Mouse (Mus musculus): ENCODE data around the gene Lrrfip1.

Lrrfip1 gene

DNA sequence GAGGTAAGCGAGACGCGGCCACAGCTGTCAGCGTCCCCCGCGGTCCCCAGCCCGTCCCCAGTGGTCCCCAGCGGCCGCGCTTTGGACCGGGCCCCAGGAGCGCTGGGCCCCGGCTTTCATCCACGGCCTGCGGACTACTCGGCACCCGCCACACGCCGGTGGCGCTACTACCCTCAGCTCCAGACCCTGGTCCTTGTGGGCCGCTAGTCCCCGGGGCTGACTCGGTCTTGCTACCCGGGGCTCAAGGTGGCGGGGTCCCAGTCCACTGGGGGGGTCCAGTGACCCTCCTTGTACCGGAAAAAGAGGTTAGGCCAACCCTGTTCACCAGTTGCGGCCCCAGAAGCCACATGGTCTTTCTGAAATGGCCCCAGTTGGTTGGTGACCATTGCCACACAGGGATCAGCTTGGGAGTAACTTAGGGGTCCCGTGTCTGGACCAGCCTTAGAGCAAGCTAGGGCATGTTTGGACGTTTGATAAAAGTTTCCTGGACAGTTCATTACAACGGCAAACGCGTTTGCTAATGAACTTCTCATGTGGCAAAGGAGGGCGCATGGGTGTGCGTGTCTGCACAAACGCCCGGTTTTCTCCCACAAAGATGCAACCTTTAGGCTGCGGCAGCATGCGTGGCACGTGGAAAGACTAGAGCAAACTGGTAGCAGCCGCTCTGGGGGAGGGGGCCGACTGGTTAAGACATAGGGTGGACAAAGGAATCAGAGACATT lies 514 bp downstream of the Lrrfip1 start:
- no peak for DNase-seq

DNA sequence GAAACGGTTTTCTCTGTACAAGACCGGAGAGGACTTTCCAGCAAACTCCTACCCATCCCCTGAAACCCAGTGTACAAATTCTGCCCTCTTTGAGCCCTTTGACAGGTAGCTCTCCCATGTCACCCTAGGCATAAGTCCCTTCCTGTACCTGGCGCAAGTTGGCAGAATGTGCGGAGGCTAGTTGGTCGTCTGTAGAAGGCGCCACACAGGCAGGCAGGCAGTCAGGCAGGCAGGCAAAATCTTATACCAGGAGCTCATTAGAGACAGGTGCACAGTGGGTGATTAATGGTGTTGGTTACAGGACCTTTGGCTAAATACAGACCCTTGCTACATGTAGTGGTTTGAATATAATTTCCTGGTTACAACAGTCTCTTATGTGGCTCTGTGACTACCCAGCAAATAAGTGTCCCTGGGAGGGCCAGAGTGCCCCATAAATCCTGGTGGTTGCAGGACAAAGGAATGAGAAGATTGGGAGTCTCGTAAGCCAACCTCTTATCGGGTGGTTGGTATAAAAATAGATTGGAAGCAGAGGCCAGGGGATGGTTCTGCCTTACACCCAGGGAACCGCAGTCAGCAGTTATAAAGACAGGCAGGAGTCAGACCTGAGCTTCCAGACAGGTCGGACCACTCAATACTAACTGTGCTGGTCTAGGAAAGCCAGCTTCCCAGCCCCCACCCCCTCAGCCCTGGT lies 1.5 kb downstream of the Lrrfip1 start:
- no peak for DNase-seq

DNA sequence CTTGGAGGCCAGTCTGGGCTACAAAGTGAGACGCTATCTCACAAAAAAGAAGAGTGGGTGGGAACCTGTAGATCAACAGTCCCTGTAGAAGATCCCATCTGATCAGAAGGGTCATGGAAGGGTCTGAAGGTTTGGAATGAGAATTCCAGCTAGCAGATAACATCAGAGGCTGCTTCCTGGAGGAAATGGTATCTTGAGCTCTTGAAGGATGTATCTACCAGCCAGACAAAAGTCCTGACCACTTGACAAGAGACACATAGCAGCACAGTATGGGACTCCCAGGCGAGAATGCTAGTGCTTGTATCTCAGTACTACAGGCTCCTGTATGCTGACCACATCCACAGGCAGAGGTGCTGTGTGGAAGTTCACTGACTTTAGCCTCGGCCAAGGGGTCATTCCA lies 2.6 kb downstream of the Lrrfip1 start:
- DNase-seq, result no peak

DNA sequence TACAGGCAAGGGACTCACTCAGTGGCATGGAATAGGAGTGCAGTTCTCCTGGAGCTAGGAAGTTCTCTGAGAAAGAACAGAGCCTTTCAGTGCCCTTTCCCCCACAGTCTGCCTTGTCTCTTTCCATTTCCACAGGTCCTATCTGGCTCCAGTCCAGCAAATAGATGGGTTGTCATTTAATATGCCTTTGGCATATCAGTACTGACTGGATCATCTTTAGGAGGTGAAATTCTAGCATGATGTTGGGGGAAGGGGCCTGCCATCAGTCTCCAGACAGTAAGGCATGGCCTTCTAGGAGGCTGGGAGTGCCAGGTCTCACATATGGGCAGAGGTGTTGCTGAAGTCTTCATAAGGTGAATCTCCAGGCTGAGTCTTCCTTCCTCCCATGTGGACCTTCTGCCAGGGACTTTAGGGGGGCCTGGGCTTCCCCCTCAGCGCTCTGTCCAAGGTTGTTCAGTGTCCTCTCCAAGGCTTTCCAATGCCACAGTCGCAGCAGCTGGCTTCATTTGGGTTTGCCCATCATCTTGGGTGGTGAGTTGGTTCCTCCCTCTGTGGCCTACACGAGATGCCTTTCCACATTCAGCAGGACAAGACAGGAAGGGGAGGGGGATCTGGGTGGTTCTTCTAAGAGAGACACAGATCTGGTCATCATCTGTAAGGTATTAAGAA lies 3.5 kb downstream of the Lrrfip1 start:
- DNase-seq, result no peak

DNA sequence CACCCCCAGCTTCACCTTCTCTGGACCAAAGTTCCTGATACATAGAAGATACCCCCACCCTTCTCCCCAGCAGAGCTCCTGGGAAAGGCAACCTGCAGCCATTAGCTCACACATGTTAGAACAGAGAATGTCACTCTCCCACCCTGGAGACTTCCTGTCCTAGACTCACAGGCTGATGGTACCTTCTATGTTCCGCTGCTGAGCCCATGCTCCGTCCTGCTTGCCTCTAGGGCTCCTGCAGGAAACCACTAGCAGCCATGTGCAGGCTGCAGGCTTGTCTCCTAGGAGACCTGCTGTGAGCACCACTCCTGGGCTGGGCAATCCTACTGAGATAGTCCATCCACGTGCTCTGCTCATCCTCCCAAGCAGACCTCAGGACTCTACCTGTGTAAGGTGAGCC lies 4.1 kb downstream of the Lrrfip1 start:
- no peak for DNase-seq

DNA sequence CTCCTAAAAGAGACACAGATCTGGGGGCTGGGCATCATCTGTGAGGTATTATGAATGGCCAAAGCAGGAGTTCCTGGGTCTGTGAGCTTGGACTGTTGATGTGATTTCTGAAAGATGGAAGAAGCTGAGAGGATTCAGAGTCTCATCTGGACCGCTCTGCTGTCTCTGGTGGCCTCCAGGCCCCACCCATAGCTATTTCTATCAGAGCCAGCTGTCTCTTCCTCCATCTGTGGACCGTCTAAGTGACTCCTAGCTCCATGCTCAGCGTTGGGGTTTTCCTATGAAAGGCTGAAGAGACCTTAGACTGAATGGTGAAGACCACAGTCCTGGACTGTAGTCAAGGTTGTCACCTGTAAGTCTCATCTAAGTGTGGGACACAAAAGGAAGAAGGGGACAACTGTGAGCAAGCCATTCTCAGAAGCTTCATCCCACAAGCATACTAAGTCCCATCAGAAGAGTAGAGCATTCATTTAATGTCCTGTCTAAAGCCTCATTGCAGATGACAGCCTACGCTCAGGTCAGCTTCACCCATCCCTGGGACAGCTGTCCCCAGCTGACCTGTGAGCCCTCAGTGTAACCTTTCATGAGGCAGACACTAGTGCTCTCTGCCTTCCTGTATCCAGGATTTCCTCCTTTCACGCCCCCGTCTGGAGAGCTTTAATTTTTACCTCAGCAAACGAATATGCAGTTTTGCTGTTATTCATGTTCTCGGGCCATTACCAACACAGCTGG lies 5.2 kb downstream of the Lrrfip1 start:
- DNase-seq, result no peak

DNA sequence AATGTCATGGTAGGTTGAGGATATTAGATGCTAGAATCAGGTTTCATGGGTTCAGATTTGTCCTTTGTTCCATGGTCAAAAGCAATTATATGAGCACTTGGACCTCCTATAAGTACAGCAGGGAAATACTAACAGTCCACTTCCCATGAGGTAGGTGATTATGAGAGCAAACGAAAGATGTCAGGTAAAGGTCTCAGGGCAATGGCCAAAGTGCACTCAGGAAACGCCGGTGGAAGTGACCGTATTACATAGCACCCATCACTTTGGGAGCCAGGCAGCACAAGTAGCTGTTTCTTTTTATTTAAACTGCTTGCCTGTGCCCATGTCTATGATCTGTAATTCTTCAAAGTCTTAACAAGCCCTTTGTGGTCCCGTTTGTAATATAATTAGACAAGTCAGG lies 7.5 kb downstream of the Lrrfip1 start:
- DNase-seq, result no peak

DNA sequence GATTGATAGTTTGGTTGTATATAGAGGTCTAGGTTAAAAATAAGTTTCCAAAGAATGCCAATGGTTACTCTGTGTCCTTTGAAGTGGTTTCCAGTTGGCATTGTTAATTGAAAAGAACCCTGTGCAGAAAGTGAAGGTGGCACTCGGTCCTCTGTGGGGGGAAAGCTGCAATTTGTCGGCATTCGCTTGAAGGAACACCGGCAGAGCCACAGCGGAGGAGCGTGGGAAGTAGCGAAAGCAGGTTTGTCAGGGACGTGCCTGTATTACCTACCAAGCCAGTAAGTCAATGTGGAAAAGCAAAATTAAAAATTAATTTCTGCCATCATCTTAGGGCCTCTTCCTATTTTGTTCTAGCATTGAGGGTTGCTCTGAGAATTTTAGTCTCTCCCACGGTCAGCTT lies 8.2 kb downstream of the Lrrfip1 start:
- DNase-seq, result no peak

DNA sequence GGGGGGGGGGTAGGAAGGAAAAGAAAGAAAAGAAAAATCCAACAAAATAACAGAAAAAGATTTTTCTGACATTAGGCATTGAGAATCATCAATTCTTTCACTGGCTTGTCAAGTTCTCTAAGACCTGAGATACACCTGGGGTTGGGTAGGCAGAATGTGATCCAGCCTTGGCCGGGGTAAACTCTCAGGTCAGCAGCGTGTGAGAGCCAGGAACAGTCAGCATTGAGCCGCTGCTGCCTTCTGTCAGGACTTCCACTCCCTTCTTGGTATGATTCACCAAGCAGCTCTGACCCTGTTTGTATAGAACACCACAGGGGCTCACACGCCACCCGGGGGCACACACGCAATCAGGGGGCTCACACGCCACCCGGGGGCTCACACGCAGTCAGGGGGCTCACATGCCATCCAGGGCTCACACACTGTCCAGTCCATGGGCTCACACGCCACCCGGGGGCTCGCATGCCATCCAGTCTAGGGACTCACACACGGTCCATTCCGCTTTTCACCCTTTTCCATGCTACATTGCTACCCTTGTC lies 9.7 kb downstream of the Lrrfip1 start:
- DNase-seq, result no peak

DNA sequence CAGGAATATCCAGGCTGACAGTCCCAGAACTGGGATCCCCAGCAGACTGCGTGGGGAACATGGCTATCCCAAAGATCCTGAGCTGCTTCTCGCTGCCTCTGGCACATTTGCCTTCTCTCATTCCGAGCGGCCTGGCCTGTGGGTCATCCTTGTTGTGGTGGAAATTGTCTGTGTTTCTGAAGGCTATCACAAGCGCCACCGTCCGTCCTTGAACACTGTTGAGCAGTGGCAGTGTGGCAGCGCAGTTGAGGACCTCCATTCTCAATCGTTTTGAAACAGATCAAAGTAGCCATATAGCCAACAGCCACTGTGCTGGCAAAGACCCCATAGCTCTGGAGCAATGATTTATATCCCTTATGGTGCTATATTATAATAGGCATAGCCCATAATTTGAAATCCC lies 10.2 kb downstream of the Lrrfip1 start:
- DNase-seq, result no peak

DNA sequence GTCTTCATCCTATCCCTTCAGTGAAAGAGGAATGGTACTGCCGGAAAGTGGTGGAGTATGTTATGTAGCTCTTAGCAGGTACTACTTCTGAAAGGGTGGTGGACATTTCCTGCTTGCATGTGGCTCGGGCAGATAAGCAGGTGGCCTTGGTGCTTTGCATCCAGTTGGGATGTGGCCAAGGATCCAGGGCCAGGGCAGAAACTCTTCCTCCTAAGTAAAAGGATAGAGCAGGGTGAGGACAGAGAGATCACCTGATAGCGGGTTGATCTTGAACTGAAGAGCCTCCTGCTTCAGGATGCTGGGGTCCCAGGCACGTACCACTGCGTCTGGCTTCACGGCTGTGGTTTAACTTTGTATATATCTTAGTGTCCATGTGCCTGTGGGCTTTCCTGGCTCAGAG lies 10.7 kb downstream of the Lrrfip1 start:
- DNase-seq, result no peak

DNA sequence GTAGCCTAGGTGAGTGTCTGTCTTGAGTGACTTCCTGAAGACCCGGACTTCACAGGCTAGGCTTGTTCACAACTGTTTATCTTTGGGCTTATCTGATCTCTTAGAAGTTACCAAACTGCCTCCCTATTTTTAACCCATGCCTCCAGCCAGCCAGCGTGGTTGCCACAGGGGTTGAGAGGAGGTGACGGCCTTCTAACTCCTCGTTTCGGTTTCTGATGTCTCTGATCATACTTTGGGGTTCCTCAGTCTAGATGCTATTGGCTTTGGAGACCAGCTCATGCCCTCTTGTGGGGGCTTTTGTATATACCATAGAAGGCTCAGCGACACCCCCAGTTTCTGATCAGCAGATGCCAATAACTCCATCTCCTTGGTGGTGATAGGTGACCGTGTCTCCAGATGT lies 11.7 kb downstream of the Lrrfip1 start:
- DNase-seq, result no peak

DNA sequence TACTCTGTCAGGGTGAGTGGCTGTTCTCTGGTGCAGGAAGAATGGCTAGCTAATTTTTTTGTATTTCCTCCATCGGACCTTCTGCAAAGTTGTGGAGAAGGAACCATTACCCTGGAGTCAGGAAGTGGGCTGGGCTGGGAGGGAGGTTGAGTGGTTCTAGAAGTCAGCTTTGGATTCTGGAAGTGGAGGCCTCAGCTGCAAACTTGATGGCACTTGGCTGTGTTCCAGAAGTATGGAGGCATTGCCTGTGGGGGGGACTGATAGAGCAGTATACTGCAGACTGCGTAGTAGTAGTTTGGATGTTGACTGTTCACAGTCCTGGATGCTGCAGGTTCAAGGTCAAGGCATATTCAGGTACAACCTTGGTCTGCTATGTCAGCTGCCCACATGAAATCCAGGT lies 12.2 kb downstream of the Lrrfip1 start:
- DNase-seq, result no peak

DNA sequence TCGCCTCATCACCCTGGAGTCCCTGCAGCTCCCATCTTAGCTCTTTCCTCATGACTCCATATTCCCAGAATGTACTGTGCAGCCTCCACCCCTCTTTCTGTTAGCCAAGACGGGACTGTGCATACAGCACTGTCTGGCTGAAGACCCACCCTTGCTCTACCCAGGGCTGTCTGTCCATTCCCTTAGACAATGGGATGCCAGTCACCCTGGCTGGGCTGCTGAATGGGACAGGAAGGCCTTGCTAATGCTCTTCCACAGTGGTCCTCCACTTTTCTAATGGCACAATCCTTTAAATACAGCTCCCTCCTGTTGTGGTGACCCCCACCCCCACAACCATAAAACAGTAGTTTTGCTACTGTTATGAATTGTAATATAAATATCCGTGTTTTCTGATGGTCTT lies 12.8 kb downstream of the Lrrfip1 start:
- no peak for DNase-seq

DNA sequence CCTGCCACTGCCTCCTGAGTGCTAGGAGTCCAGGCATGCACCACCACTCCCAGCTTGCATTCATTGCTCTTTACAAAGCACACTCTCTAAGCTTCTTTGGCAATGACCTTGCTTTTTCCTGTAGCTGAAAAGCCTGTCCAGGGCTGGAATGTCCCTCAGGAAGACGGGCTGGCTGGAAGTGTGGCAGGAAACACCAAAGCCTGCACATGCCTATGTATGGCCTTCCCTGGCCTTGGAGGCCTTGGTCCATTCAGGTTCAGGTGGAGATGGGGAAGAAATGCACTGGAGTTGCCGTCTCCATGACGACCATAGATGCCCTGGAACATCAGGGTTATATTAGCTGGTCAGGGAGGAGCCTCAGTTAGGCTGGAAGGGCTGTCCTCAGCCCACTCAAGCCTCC lies 15.3 kb downstream of the Lrrfip1 start:
- DNase-seq, result peak in 1 of 2 experiments; percentile 35

DNA sequence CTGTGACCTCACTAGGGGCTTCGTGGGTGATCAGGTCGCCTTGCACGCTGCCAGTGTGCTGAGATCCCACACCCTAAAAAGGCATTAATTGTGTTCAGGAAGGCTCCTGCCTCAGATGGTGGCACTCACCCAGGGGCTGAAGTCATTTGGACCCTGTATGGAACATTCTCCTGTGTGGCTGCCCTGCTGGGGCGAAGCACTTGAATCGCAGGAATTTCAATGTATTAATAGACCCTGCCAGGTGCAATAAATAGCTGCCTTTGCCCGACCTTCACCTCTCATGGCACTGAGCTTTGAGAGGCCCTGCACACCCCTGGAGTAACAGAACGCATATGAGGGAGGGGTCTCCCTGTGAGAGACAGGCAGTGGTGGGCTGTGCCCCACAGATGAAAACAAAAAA lies 17.0 kb downstream of the Lrrfip1 start:
- no peak for DNase-seq

DNA sequence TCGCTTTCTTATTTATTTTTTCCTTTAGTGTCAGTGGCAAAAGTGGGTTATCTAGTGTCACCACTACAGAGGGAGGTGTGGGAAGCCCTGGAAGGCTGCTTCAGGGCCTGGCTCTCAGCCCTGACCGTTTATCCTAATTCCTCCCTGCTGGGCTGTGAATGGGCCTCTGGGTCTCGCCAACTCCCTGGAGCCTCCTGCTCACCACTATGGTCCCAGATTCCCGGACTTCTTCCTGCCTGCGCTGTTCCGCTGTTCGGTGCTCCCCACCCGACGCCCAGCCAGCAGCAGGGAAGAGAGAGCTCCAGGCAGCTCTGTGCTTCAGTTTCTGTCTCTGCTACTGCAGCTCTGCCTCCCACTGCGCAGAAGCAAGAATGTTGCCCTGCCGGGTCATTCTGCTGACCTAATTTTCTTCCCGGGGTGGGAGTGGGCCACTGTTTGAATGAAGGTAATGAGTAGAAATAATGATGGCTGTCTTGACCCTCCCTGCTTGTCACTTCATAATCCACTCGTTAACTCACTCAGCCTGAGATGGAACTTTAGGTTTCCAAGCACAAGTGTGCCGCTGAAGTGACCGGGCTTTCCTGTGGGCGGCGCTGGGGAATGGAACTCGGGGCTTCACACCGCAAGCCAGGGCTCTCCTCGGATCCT lies 18.7 kb downstream of the Lrrfip1 start:
- DNase-seq, result peak in 1 of 2 experiments; percentile 49

DNA sequence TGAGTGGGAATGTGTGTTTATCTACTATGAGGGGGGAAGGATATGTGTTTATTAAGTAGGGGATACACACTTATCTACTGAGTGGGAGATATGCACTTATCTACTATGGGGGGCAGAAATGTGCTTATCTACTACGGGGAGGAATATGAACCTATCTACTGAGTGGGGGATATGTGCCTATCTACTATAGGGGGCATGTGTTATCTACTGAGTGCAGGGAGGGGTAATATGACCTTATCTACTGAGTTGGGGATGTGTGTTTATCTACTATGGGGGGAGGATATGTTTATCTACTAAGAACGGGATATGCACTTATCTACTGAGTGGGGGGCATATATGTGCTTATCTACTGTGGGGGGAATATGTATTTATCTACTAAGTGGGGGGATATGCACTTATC lies 20.8 kb downstream of the Lrrfip1 start:
- no peak for DNase-seq

DNA sequence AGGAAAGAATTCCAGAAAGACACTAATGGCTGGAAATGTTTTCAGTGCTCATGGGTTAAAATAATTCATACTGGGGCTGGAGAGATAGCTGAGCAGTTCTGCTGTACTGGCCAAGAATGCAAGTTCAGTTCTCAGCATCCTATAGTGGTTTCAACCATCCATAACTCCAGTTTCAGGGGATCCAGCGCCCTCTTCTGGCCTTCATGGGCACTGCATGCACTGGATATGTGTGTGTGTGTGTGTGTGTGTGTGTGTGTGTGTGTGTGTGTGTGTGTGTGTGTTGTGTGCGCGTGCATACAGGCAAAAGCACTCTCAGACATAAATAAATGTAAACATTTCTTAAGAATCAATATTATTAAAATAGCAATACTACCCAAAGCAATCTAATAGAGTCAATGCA lies 22.8 kb downstream of the Lrrfip1 start:
- DNase-seq, result no peak

DNA sequence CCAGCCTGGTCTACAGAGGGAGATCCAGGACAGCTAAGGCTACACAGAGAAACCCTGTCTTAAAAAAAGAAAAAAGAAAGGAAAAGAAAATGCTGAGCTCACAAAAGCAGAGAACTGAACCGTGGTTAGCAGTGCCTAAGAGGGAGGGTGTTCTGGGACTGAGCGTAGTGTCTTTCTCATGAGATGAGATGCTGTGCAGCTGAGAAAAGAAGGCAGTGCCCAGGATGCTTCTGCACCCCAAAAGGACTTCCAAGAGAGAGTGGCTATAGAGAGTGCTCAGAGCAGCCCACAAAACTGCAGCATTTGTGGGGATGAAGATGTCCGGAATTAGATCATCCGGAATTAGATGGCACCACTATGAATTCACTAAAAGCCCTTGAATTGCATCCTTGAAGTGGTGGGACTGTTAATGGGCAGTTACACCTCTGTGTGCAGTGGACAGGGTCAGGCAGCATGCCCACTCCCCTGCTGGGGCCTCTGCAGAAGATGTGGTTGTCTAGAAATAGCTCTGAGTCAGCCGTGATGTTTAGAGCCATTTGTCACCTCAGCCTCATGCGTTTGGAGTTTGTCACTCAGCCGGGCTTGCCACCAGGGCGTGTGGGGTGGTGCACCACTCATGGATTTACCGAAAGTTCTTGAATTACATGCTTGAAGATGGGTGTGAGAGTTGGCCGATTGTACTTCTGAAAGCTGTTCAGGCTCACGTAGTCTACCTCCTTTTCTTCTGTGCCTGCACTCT lies 23.8 kb downstream of the Lrrfip1 start:
- DNase-seq, result no peak

DNA sequence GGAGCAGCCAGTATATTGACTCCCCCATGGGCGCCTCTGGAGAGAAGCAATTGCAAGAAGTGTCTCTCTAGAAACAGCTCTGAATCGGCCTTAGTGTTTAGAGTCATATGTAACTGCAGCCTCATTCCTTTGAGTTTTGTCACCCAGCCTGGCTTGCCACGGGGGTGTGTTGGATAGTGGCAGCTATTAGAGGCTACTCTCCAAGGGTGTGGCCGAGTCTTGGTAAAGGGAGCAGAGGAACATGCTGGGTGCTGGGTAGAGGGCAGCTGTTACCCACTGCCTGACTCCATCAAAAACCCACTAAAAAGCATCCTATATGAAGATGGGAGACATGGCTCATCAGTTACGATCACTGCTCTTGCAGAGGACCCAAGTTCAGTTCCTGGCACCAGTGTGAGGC lies 24.7 kb downstream of the Lrrfip1 start:
- DNase-seq, result no peak

DNA sequence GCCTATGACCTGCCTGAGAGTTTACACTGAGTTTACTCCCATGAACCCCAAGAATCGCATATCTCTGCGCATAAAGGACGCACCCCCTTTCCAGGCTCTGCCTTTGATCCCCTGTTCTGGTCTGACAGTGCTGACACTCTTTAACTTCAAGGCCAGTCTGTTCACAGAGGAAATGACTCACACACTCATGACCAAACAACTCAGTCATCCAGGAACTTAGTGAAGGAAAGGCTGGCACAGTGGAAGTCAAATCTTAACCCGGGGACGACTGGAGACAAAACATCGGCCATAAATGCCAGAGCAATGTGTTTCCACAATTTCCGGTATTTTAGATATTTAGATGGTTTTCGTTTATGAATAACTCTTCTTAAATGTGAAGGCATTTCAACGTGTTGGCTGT lies 25.4 kb downstream of the Lrrfip1 start:
- peak; percentile 37 to 63 for DNase-seq

Measured in lung, adult 18-20 months (tissue).